Mouse (Mus musculus): Measurements from ENCODE around the gene Cdh12. TPM values are rescaled to one million over a fixed set of nuclear protein-coding genes. Genes with fewer than 3 reads are reported as not detected.

Gene Cdh12
- polyA plus RNA-seq, 1 experiment: 0.73 TPM

DNA sequence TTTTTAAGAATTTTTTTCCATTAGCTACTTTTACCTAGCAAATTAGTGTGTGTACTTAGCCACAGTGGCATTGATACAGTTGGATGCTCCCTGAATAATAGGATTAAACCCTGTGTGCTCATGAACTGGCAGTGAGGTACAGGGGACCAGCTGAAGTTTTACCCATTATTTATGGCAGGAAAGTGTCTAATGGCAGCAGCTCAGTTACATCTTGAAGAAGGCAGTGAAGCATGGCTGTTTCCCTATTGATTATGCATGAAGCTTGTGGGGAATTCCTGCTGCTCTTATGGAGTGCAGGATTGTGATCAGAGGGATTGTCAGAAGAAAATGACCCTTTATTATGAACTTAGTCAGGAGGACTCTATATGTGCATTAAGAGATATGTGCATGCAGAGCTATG is 988.9 kb downstream of the Cdh12 start:
- H3K27me3 ChIP-seq (ENCODE audit: control insufficient read depth, insufficient read depth, low read length): no peaks in the 10 kb centered on the region
- TF ChIP-seq POLR2A (IDR thresholded peaks at IDR 0.05; ENCODE audit: control insufficient read depth, low read depth, low read length): no peak
- TF ChIP-seq CTCF (IDR thresholded peaks at IDR 0.05; ENCODE audit: control insufficient read depth, insufficient read depth, insufficient replicate concordance, low read depth, low read length): no peak
- H3K4me1 ChIP-seq (ENCODE audit: control insufficient read depth, insufficient read depth, low read length): no peaks in the 10 kb centered on the region
- H3K27ac ChIP-seq (ENCODE audit: control insufficient read depth, insufficient read depth, low read depth, low read length): no peak overlapping the region
- no peaks in the 10 kb centered on the region for H3K36me3 ChIP-seq (ENCODE audit: control insufficient read depth, insufficient read depth, low read length)
- H3K4me3 ChIP-seq (ENCODE audit: control insufficient read depth, low read depth, low read length): no peak overlapping the region

- Histone ChIP-seq H3K4me1 (ENCODE audit: control insufficient read depth, insufficient read depth, low read length) (no peaks in the 10 kb centered on the region), H3K27ac (ENCODE audit: control insufficient read depth, insufficient read depth, low read depth, low read length) (no peak overlapping the region), H3K4me3 (ENCODE audit: control insufficient read depth, low read depth, low read length) (no peak overlapping the region), H3K36me3 (ENCODE audit: control insufficient read depth, insufficient read depth, low read length) (no peaks in the 10 kb centered on the region), H3K27me3 (ENCODE audit: control insufficient read depth, insufficient read depth, low read length) (no peaks in the 10 kb centered on the region)
- no peak for TF ChIP-seq CTCF (IDR thresholded peaks at IDR 0.05; ENCODE audit: control insufficient read depth, insufficient read depth, insufficient replicate concordance, low read depth, low read length)
- no peak for TF ChIP-seq POLR2A (IDR thresholded peaks at IDR 0.05; ENCODE audit: control insufficient read depth, low read depth, low read length)
Measured at GRCm38 (mm10) chr15:21458098-21458497, 1009.0 kb downstream of the Cdh12 start.

- H3K27me3 ChIP-seq (ENCODE audit: control insufficient read depth, insufficient read depth, low read length): no peaks in the 10 kb centered on the region
- H3K4me1 ChIP-seq (ENCODE audit: control insufficient read depth, insufficient read depth, low read length): no peaks in the 10 kb centered on the region
- H3K27ac ChIP-seq (ENCODE audit: control insufficient read depth, insufficient read depth, low read depth, low read length): no peak overlapping the region
- no peaks in the 10 kb centered on the region for H3K36me3 ChIP-seq (ENCODE audit: control insufficient read depth, insufficient read depth, low read length)
- TF ChIP-seq POLR2A (IDR thresholded peaks at IDR 0.05; ENCODE audit: control insufficient read depth, low read depth, low read length): no peak
- no peak for TF ChIP-seq CTCF (IDR thresholded peaks at IDR 0.05; ENCODE audit: control insufficient read depth, insufficient read depth, insufficient replicate concordance, low read depth, low read length)
- no peak overlapping the region for H3K4me3 ChIP-seq (ENCODE audit: control insufficient read depth, low read depth, low read length)
Measured at GRCm38 (mm10) chr15:21519355-21519869, 1070.3 kb downstream of the Cdh12 start.

- H3K27ac ChIP-seq (ENCODE audit: control insufficient read depth, insufficient read depth, low read depth, low read length): no peak overlapping the region
- no peaks in the 10 kb centered on the region for H3K27me3 ChIP-seq (ENCODE audit: control insufficient read depth, insufficient read depth, low read length)
- H3K36me3 ChIP-seq (ENCODE audit: control insufficient read depth, insufficient read depth, low read length): no peaks in the 10 kb centered on the region
- H3K4me3 ChIP-seq (ENCODE audit: control insufficient read depth, low read depth, low read length): no peak overlapping the region
- no peak for TF ChIP-seq CTCF (IDR thresholded peaks at IDR 0.05; ENCODE audit: control insufficient read depth, insufficient read depth, insufficient replicate concordance, low read depth, low read length)
- no peak for TF ChIP-seq POLR2A (IDR thresholded peaks at IDR 0.05; ENCODE audit: control insufficient read depth, low read depth, low read length)
- H3K4me1 ChIP-seq (ENCODE audit: control insufficient read depth, insufficient read depth, low read length): no peaks in the 10 kb centered on the region
Measured at GRCm38 (mm10) chr15:21530804-21531203, 1081.7 kb downstream of the Cdh12 start.

DNA sequence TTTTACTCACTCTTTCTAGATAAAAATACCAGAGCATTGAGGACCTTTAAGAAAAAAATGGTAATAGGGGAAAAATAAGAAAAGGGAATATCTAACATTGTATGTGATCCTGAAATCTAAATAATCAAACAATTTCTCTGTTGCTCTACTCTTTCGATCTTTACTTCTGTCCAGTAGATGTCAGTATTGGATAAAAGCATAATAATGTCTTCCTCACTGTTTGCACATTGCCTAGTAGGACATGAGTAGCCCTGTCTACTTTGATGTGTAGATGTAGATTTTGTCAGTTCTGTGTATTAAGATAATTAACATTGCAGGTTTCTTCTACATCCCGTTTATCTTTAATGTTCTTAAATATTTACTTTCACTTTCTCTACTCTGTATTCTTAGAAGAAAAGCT is 1087.8 kb downstream of the Cdh12 start:
- no peaks in the 10 kb centered on the region for H3K4me1 ChIP-seq (ENCODE audit: control insufficient read depth, insufficient read depth, low read length)
- no peaks in the 10 kb centered on the region for H3K36me3 ChIP-seq (ENCODE audit: control insufficient read depth, insufficient read depth, low read length)
- TF ChIP-seq CTCF (IDR thresholded peaks at IDR 0.05; ENCODE audit: control insufficient read depth, insufficient read depth, insufficient replicate concordance, low read depth, low read length) (no peak), POLR2A (IDR thresholded peaks at IDR 0.05; ENCODE audit: control insufficient read depth, low read depth, low read length) (no peak)
- no peaks in the 10 kb centered on the region for H3K27me3 ChIP-seq (ENCODE audit: control insufficient read depth, insufficient read depth, low read length)
- H3K27ac ChIP-seq (ENCODE audit: control insufficient read depth, insufficient read depth, low read depth, low read length): no peak overlapping the region
- H3K4me3 ChIP-seq (ENCODE audit: control insufficient read depth, low read depth, low read length): no peak overlapping the region

- Histone ChIP-seq H3K4me3 (ENCODE audit: control insufficient read depth, low read depth, low read length) (no peak overlapping the region), H3K4me1 (ENCODE audit: control insufficient read depth, insufficient read depth, low read length) (no peaks in the 10 kb centered on the region), H3K36me3 (ENCODE audit: control insufficient read depth, insufficient read depth, low read length) (no peaks in the 10 kb centered on the region), H3K27ac (ENCODE audit: control insufficient read depth, insufficient read depth, low read depth, low read length) (no peak overlapping the region), H3K27me3 (ENCODE audit: control insufficient read depth, insufficient read depth, low read length) (no peaks in the 10 kb centered on the region)
- no peak for TF ChIP-seq POLR2A (IDR thresholded peaks at IDR 0.05; ENCODE audit: control insufficient read depth, low read depth, low read length)
- TF ChIP-seq CTCF (IDR thresholded peaks at IDR 0.05; ENCODE audit: control insufficient read depth, insufficient read depth, insufficient replicate concordance, low read depth, low read length): no peak
Measured at GRCm38 (mm10) chr15:21544786-21545185, 1095.7 kb downstream of the Cdh12 start.

- Histone ChIP-seq H3K27me3 (ENCODE audit: control insufficient read depth, insufficient read depth, low read length) (no peaks in the 10 kb centered on the region), H3K36me3 (ENCODE audit: control insufficient read depth, insufficient read depth, low read length) (no peaks in the 10 kb centered on the region), H3K4me3 (ENCODE audit: control insufficient read depth, low read depth, low read length) (no peak overlapping the region), H3K27ac (ENCODE audit: control insufficient read depth, insufficient read depth, low read depth, low read length) (no peak overlapping the region), H3K4me1 (ENCODE audit: control insufficient read depth, insufficient read depth, low read length) (no peaks in the 10 kb centered on the region)
- no peak for TF ChIP-seq POLR2A (IDR thresholded peaks at IDR 0.05; ENCODE audit: control insufficient read depth, low read depth, low read length)
- no peak for TF ChIP-seq CTCF (IDR thresholded peaks at IDR 0.05; ENCODE audit: control insufficient read depth, insufficient read depth, insufficient replicate concordance, low read depth, low read length)
Measured at GRCm38 (mm10) chr15:21555981-21556380, 1106.9 kb downstream of the Cdh12 start.
